Mouse (Mus musculus) CH12.LX (cell line): ENCODE measurements around the gene Ikzf3. TPM values are rescaled to one million over a fixed set of nuclear protein-coding genes. Genes with fewer than 3 reads are reported as not detected.
A peak's percentile ranks its signal among the peaks of the same experiment; 100 is the strongest.

Experiments used
- DNase-seq: peaks from one replicate; pipeline ENCODE4 v3.0.0-alpha.2; 2013; ENCODE audit errors: extremely low read depth
- H3K27ac ChIP-seq: 2 replicates; pipeline ENCODE4 v1.5.1; 2012; ENCODE audit warnings: low read depth, mild to moderate bottlenecking, control low read depth, moderate library complexity; ENCODE audit not compliant: insufficient read depth
- H3K27me3 ChIP-seq: replicated peaks from 2 replicates; pipeline ENCODE3; 2012; ENCODE audit warnings: inconsistent platforms
- H3K36me3 ChIP-seq, 2 experiments: replicated peaks in 1 of 2; 2 replicates each; pipeline versions ENCODE3 to v1.6.1; 2012; ENCODE audit warnings: inconsistent platforms in 1 of 2, low read length in 1 of 2, mild to moderate bottlenecking in 1 of 2, mixed read lengths in 1 of 2, moderate library complexity in 1 of 2; ENCODE audit not compliant: control insufficient read depth in 1 of 2, insufficient read depth in 1 of 2
- H3K4me1 ChIP-seq, 2 experiments: 2 replicates each; pipeline ENCODE4 v1.6.1; 2012; ENCODE audit warnings: inconsistent platforms in 1 of 2, moderate library complexity in 1 of 2; ENCODE audit not compliant: insufficient read depth in 2 of 2, control insufficient read depth in 1 of 2
- H3K4me2 ChIP-seq: 2 replicates; pipeline ENCODE4 v1.6.1; 2012; ENCODE audit warnings: low read depth, mild to moderate bottlenecking, control low read depth; ENCODE audit not compliant: poor library complexity, insufficient read depth, severe bottlenecking
- H3K4me3 ChIP-seq, 3 experiments: fragments of 150-350 bp in 1 of 3; sonication (generic) in 1 of 3; replicated peaks in 1 of 3; 2 replicates each; pipeline versions ENCODE3 to v1.5.1; 2011 to 2012; ENCODE audit warnings: low read depth in 2 of 3, low read length in 2 of 3, mild to moderate bottlenecking in 2 of 3, moderate library complexity in 2 of 3, control low read depth in 1 of 3, improper control_type of control experiment in 1 of 3, inconsistent platforms in 1 of 3, mixed read lengths in 1 of 3; ENCODE audit not compliant: poor library complexity in 1 of 3
- H3K79me2 ChIP-seq: replicated peaks from 2 replicates; pipeline ENCODE4 v1.6.1; 2012; ENCODE audit warnings: mild to moderate bottlenecking, moderate library complexity; ENCODE audit not compliant: control insufficient read depth, poor library complexity, insufficient read depth, severe bottlenecking; ENCODE audit errors: extremely low read depth
- H3K9ac ChIP-seq: 2 replicates; pipeline ENCODE4 v1.6.1; 2012; ENCODE audit warnings: low read depth, mild to moderate bottlenecking, control low read depth, moderate library complexity; ENCODE audit not compliant: insufficient read depth
- H3K9me3 ChIP-seq: replicated peaks from 2 replicates; pipeline ENCODE3; 2012; ENCODE audit warnings: low read length, inconsistent platforms, mixed read lengths
- BHLHE40 ChIP-seq: IDR thresholded peaks from 2 replicates; pipeline ENCODE4 v1.6.1; 2011; ENCODE audit warnings: mild to moderate bottlenecking, low read depth, low read length, improper control_type of control experiment
- CHD1 ChIP-seq: IDR thresholded peaks from 2 replicates; pipeline ENCODE4 v1.6.1; 2012; ENCODE audit warnings: low read depth, low read length, improper control_type of control experiment, inconsistent platforms
- CHD2 ChIP-seq: IDR thresholded peaks from 2 replicates; pipeline ENCODE4 v1.6.1; 2011; ENCODE audit warnings: low read length, improper control_type of control experiment
- E2F4 ChIP-seq: IDR thresholded peaks from 2 replicates; pipeline ENCODE4 v1.6.1; 2011; ENCODE audit warnings: low read depth, low read length, improper control_type of control experiment; ENCODE audit not compliant: insufficient replicate concordance
- EP300 ChIP-seq: IDR thresholded peaks from 2 replicates; pipeline ENCODE4 v1.6.1; 2011; ENCODE audit warnings: low read length, improper control_type of control experiment
- ETS1 ChIP-seq: conservative IDR thresholded peaks from 2 replicates; pipeline ENCODE4 v1.6.1; 2012; ENCODE audit warnings: low read depth, mild to moderate bottlenecking, inconsistent platforms, low read length, improper control_type of control experiment, moderate library complexity
- IRF4 ChIP-seq: IDR thresholded peaks from 2 replicates; pipeline ENCODE4 v1.6.1; 2014; ENCODE audit warnings: low read depth, mild to moderate bottlenecking, inconsistent platforms, low read length, improper control_type of control experiment
- JUND ChIP-seq: conservative IDR thresholded peaks from 2 replicates; pipeline ENCODE4 v1.6.1; 2011; ENCODE audit warnings: low read depth, low read length, improper control_type of control experiment
- KAT2A ChIP-seq: IDR thresholded peaks from 2 replicates; pipeline ENCODE4 v1.6.1; 2012; ENCODE audit warnings: low read length, improper control_type of control experiment, inconsistent platforms; ENCODE audit not compliant: insufficient replicate concordance
- MAFK ChIP-seq: IDR thresholded peaks from 2 replicates; pipeline ENCODE4 v1.6.1; 2011; ENCODE audit warnings: low read length, improper control_type of control experiment; ENCODE audit not compliant: insufficient replicate concordance
- MAX ChIP-seq: IDR thresholded peaks from 2 replicates; pipeline ENCODE4 v1.6.1; 2011; ENCODE audit warnings: low read length, improper control_type of control experiment
- MAZ ChIP-seq: IDR thresholded peaks from 2 replicates; pipeline ENCODE4 v1.6.1; 2012; ENCODE audit warnings: low read depth, mild to moderate bottlenecking, inconsistent platforms, low read length, improper control_type of control experiment, moderate library complexity
- MEF2A ChIP-seq: IDR thresholded peaks from 2 replicates; pipeline ENCODE4 v1.6.1; 2014; ENCODE audit warnings: low read depth, mild to moderate bottlenecking, inconsistent platforms, low read length, improper control_type of control experiment, borderline replicate concordance
- MYC ChIP-seq: IDR thresholded peaks from 2 replicates; pipeline ENCODE4 v1.6.1; 2011; ENCODE audit warnings: low read depth, mild to moderate bottlenecking, improper control_type of control experiment, low read length
- NRF1 ChIP-seq: IDR thresholded peaks from 2 replicates; pipeline ENCODE4 v1.6.1; 2014; ENCODE audit warnings: low read depth, mild to moderate bottlenecking, inconsistent platforms, low read length, improper control_type of control experiment, moderate library complexity
- PAX5 ChIP-seq: IDR thresholded peaks from 2 replicates; pipeline ENCODE4 v1.6.1; 2012; ENCODE audit warnings: low read length, inconsistent platforms, mixed read lengths
- RAD21 ChIP-seq: IDR thresholded peaks from 2 replicates; pipeline ENCODE4 v1.6.1; 2011; ENCODE audit warnings: low read depth, mild to moderate bottlenecking, low read length, improper control_type of control experiment, moderate library complexity
- SIN3A ChIP-seq: IDR thresholded peaks from 2 replicates; pipeline ENCODE4 v1.6.1; 2012; ENCODE audit warnings: low read length, improper control_type of control experiment, inconsistent platforms
- TCF12 ChIP-seq: IDR thresholded peaks from 2 replicates; pipeline ENCODE4 v1.6.1; 2014; ENCODE audit warnings: low read depth, mild to moderate bottlenecking, inconsistent platforms, low read length, improper control_type of control experiment
- USF2 ChIP-seq: conservative IDR thresholded peaks from 2 replicates; pipeline ENCODE4 v1.6.1; 2011; ENCODE audit warnings: low read depth, low read length, improper control_type of control experiment
- ZMIZ1 ChIP-seq: IDR thresholded peaks from 2 replicates; pipeline ENCODE4 v1.6.1; 2012; ENCODE audit warnings: low read depth, mild to moderate bottlenecking, inconsistent platforms, low read length, improper control_type of control experiment
- ZNF384 ChIP-seq: IDR thresholded peaks from 2 replicates; pipeline ENCODE4 v1.6.1; 2012; ENCODE audit warnings: low read depth, low read length, improper control_type of control experiment, inconsistent platforms
- dilution Hi-C: fragments of 300-500 bp; cut with MboI; formaldehyde crosslinking; loops from 2 replicates; pipeline ENCODE4 v1.14.3; 2020; ENCODE audit warnings: low sequenced_read_pairs; ENCODE audit not compliant: extremely low pct_unique_long_range_greater_than_20kb, extremely low pct_ligation_motif_present
- in situ Hi-C: fragments of 300-500 bp; cut with MboI; formaldehyde crosslinking; loops from 3 replicates; pipeline ENCODE4 v1.14.3; 2019; ENCODE audit warnings: low sequenced_read_pairs, low pct_ligation_motif_present, low pct_unique_long_range_greater_than_20kb, mixed read lengths
- polyA plus RNA-seq: library from polyadenylated mRNA; unstranded; fragments of >175 nt; gene quantifications from 2 replicates; pipeline ENCODE4 v1.2.1, GENCODE M21; 2012; ENCODE audit warnings: low read depth; ENCODE audit not compliant: insufficient read length
- total RNA-seq, 2 experiments: library from RNA; depleted of rRNA; stranded (reverse); fragments of 300-350 nt in 1 of 2; fragments of >200 nt in 1 of 2; gene quantifications; 2 replicates each; pipeline ENCODE4 v1.2.3; 2012 to 2014

Ikzf3 gene
- total and polyA plus RNA-seq, 3 experiments: 110 to 238 (median 130) TPM

- H3K4me1 ChIP-seq: peaks cover 40 to 83% of the 10 kb centered on the region in 2 experiments
- no peaks in the 10 kb centered on the region for H3K9me3 ChIP-seq
- TF ChIP-seq IRF4 (peak; percentile 62), KAT2A (0 out of 2 replicates have a peak, but pooled peaks have one; percentile 31), EP300 (peak; percentile 67), CHD1 (peak; percentile 75; the same call in 1 of the 2 replicates), ZNF384 (peak; percentile 20; the same call in 1 of the 2 replicates), PAX5 (no peak), BHLHE40 (peak; percentile 99), MYC (peak; percentile 57), USF2 (no peak), ETS1 (peak; percentile 81), MEF2A (peak; percentile 45; the same call in 1 of the 2 replicates), MAZ (peak; percentile 53; the same call in 1 of the 2 replicates), RAD21 (no peak), ZMIZ1 (peak; percentile 80), MAFK (peak; percentile 6; the same call in 1 of the 2 replicates), SIN3A (no peak; the same call in 1 of the 2 replicates), JUND (0 out of 2 replicates have a peak, but pooled peaks have one; percentile 39), MAX (peak; percentile 58), TCF12 (peak; percentile 51; the same call in 1 of the 2 replicates), CHD2 (peak; percentile 51; the same call in 1 of the 2 replicates), E2F4 (0 out of 2 replicates have a peak, but pooled peaks have one; percentile 22), NRF1 (no peak)
- dilution Hi-C loops: no loop called here
- peak overlapping the region in 2 of 3 experiments; percentile 6 to 20 for H3K4me3 ChIP-seq
- no peaks in the 10 kb centered on the region for H3K27me3 ChIP-seq
- in situ Hi-C loops: loop anchor here (5.0 kb wide), 1 partner anchor 192 kb away; the partner anchor contains the start of gene Gsdma
- H3K27ac ChIP-seq: peak overlapping the region; percentile 93
- H3K9ac ChIP-seq: peak overlapping the region; percentile 51
- H3K4me2 ChIP-seq: peak overlapping the region; percentile 33
- H3K36me3 ChIP-seq: peaks cover 66 to 90% of the 10 kb centered on the region in 2 experiments
- DNase-seq: peak; percentile 71
- H3K79me2 ChIP-seq: peaks cover 98% of the 10 kb centered on the region
Observed at GRCm38 (mm10) chr11:98469761-98470714, 75.8 kb downstream of the Ikzf3 start.
